Mouse (Mus musculus) liver, embryonic 18 days (tissue): ENCODE measurements around the gene Gm3411. TPM values are rescaled to one million over a fixed set of nuclear protein-coding genes. Genes with fewer than 3 reads are reported as not detected.

Experiments
- polyA plus RNA-seq: library from polyadenylated mRNA; depleted of rRNA; stranded (reverse); fragments of >200 nt; gene quantifications from 2 replicates; pipeline ENCODE4 v1.2.3, GENCODE M21; 2012; rRNA removed

Gm3411 gene
- polyA plus RNA-seq: 0.01 TPM in 1 of 2 replicates, not detected in the other

GRCm38 (mm10) chr14:6286931-6287715 is at the start of gene Gm3411:
Gene Gm3411, minus strand, starts transcription at chr14:6287250.

DNA sequence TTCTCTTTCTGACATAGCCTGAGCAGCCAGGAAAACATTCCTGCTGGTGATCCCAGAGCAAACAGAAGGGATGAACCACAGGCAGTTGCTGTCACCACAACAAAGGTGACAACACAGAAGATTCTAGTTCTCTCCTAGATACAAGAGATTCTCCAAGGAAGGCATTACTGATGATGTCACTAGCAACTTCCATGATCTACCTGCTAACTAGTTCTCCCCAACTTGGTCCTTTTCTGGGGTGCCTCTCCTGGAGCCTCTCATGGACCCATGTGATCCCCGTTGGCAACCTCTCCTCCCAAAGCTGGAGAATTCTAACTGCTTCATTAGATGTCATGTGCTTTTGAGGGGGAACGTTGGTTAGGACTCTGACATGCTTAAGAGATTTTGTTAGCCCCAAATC is 17.7 kb upstream of the Gm3411 start, which contains the start of gene Gm21103:
Gm21103 (minus strand) TSS at position 101 of the 400 bp plus-strand sequence.

GRCm38 (mm10) chr14:6219192-6219591 is 67.9 kb downstream of the Gm3411 start, which contains the start of gene Gm21560:
Gene Gm21560, minus strand, starts transcription at chr14:6219292.

Other genes with a start within 250 kb of the Gm3411 start
- not detected in 2 replicates for gene Gm6337, start 229.0 kb downstream of the Gm3411 start, polyA plus RNA-seq
- 0.02 and 0.04 TPM in 2 replicates for gene Gm8206, start 193.3 kb downstream of the Gm3411 start, polyA plus RNA-seq
- 0.10 TPM in 2 replicates for gene Gm3468, start 178.6 kb downstream of the Gm3411 start, polyA plus RNA-seq
- not detected in 2 replicates for gene Gm3476, start 161.4 kb downstream of the Gm3411 start, polyA plus RNA-seq
- gene Gm21560, start 68.0 kb downstream of the Gm3411 start, polyA plus RNA-seq: not detected in 2 replicates
- not detected in 2 replicates for gene Gm21103, start 17.6 kb upstream of the Gm3411 start, polyA plus RNA-seq
- not detected in 2 replicates for gene Gm3618, start 56.4 kb upstream of the Gm3411 start, polyA plus RNA-seq
- not detected in 2 replicates for gene Gm16440, start 103.1 kb upstream of the Gm3411 start, polyA plus RNA-seq
- gene Gm3591, start 125.2 kb upstream of the Gm3411 start, polyA plus RNA-seq: 0.02 TPM in 1 of 2 replicates, not detected in the other
- gene Gm3594, start 157.4 kb upstream of the Gm3411 start, polyA plus RNA-seq: not detected in 2 replicates